ENCODE assay signal across 9 mouse cellular contexts in the genomic region with DNA sequence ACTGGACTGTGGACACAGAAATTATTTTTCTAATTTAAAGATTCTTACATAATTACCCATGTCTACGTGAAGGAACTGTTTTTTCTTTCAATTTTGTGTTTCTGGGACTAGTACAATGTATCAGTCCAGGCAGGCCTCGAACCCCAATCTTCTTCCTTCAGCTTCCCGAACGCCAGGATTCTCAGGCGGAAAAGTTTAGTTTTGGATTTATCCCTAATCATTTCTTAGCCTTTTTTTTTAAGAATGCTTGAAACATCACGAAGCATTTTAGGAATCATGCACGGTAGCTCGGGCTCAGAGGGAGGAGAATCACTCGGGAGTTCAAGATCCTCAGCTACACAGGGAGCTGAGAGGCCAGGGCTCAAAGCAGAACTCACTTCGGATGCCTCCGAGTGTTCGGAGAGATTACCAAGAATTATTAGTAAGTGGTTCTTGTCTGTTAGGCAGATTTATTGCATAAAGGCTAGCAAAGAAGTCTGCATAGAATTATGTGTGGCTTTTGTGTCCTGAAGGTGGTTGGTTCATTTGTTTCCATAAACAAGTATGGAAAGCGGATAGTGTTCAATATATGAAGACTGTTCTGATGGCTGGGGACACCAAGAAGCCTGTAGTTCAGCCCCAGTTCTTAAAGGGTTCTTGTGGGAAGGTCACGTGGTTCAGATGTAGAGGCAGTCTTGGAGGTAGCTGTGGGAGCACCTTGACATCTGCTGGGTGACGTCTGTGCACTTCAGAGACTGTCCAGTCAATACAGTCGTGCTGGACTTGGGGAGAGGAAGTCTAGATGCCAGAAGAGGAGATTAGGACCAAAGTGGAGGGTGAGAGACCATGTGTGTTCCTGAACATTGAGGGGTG. TPM values are rescaled to one million over a fixed set of nuclear protein-coding genes. Genes with fewer than 3 reads are reported as not detected.
A peak's percentile ranks its signal among the peaks of the same experiment; 100 is the strongest.
DNase-seq lines count a peak whose midpoint lies in the region; ATAC-seq and TF ChIP-seq lines count a peak whose summit lies in the region.
"Had no signal": no experiment of that assay in that cellular context is flagged by ENCODE, and none has a peak within 500 bp of the region (broad histone marks: within the 10 kb centered on the region; RNA-seq: fewer than 3 reads in every experiment).

No protein-coding gene starts in this region.

- no peak for TF ChIP-seq CTCF in midbrain, postnatal 0 days (IDR thresholded peaks at IDR 0.05)

- peak overlapping the region; percentile 47 for H3K9ac ChIP-seq in kidney, embryonic 15.5 days
- H3K9ac ChIP-seq in hindbrain, embryonic 15.5 days: peak overlapping the region; percentile 38
- no peak overlapping the region; the same call in 1 of the 2 replicates for H3K9ac ChIP-seq in midbrain, postnatal 0 days (replicated peaks; ENCODE audit: low read length, poor library complexity, severe bottlenecking)

- peak overlapping the region; percentile 78 for H3K27ac ChIP-seq in kidney, embryonic 15.5 days
- peak overlapping the region; percentile 57 for H3K27ac ChIP-seq in brown adipose tissue, adult 24 weeks (replicated peaks; ENCODE audit: low read depth, low read length)
- H3K27ac ChIP-seq in hindbrain, embryonic 15.5 days (replicated peaks): peak overlapping the region; percentile 67
- peak overlapping the region; percentile 12; the same call in 1 of the 2 replicates for H3K27ac ChIP-seq in midbrain, postnatal 0 days (ENCODE audit: low read depth, low read length)

- WGBS in kidney, embryonic 15.5 days: 43% methylated on average over 16 of the region's 16 CpGs
- WGBS in hindbrain, embryonic 15.5 days: 46% methylated on average over 16 of the region's 16 CpGs
- 44% methylated on average over 16 of the region's 16 CpGs for WGBS in midbrain, postnatal 0 days

- no peak for ATAC-seq in kidney, embryonic 15.5 days (replicated peaks; ENCODE audit: low FRiP score)
- ATAC-seq in hindbrain, embryonic 15.5 days (ENCODE audit: low FRiP score, low read depth): no peak
- ATAC-seq in midbrain, postnatal 0 days (ENCODE audit: low FRiP score): no peak

- no peaks in the 10 kb centered on the region for H3K27me3 ChIP-seq in kidney, embryonic 15.5 days
- no peaks in the 10 kb centered on the region for H3K27me3 ChIP-seq in hindbrain, embryonic 15.5 days
- no peaks in the 10 kb centered on the region for H3K27me3 ChIP-seq in midbrain, postnatal 0 days (ENCODE audit: insufficient read depth, low read length)

- H3K4me3 ChIP-seq in kidney, embryonic 15.5 days (replicated peaks): peak overlapping the region; percentile 48
- peak overlapping the region; percentile 52 for H3K4me3 ChIP-seq in brown adipose tissue, adult 24 weeks (ENCODE audit: insufficient read depth, low read depth, low read length)
- H3K4me3 ChIP-seq in hindbrain, embryonic 15.5 days: peak overlapping the region; percentile 39
- peak overlapping the region; percentile 32 for H3K4me3 ChIP-seq in midbrain, postnatal 0 days (ENCODE audit: low read depth, low read length)

- intact Hi-C loops in left cerebral cortex, postnatal 36 days (cut with DNase I): no loop called here

- H3K4me1 ChIP-seq in kidney, embryonic 15.5 days: peaks cover 18% of the 10 kb centered on the region
- no peaks in the 10 kb centered on the region for H3K4me1 ChIP-seq in brown adipose tissue, adult 24 weeks (ENCODE audit: control insufficient read depth, insufficient read depth, insufficient read length, low read length)
- H3K4me1 ChIP-seq in hindbrain, embryonic 15.5 days (replicated peaks): no peaks in the 10 kb centered on the region
- no peaks in the 10 kb centered on the region for H3K4me1 ChIP-seq in midbrain, postnatal 0 days (ENCODE audit: insufficient read depth, low read length)

- H3K36me3 ChIP-seq in kidney, embryonic 15.5 days: no peaks in the 10 kb centered on the region
- H3K36me3 ChIP-seq in hindbrain, embryonic 15.5 days: no peaks in the 10 kb centered on the region
- H3K36me3 ChIP-seq in midbrain, postnatal 0 days (ENCODE audit: insufficient read depth, low read length): no peaks in the 10 kb centered on the region

- no peaks in the 10 kb centered on the region for H3K9me3 ChIP-seq in kidney, embryonic 15.5 days (replicated peaks)
- no peaks in the 10 kb centered on the region for H3K9me3 ChIP-seq in hindbrain, embryonic 15.5 days
- no peaks in the 10 kb centered on the region for H3K9me3 ChIP-seq in midbrain, postnatal 0 days (ENCODE audit: low read length)

- peak overlapping the region; percentile 53 for H3K4me2 ChIP-seq in kidney, embryonic 15.5 days
- peak overlapping the region; percentile 51 for H3K4me2 ChIP-seq in hindbrain, embryonic 15.5 days
- peak overlapping the region; percentile 43 for H3K4me2 ChIP-seq in midbrain, postnatal 0 days (ENCODE audit: low read depth, low read length, poor library complexity, severe bottlenecking)

- DNase-seq in kidney, adult 9 months: no peak
- DNase-seq in midbrain, postnatal 0 days (ENCODE audit: low spot score): no peak
- no peak for DNase-seq in left cerebral cortex, postnatal 36 days (ENCODE audit: low spot score in 2 of 2)
- DNase-seq in left cerebral cortex, adult 11 months (ENCODE audit: low spot score): no peak
- no peak for DNase-seq in right cerebral cortex, adult 18-20 months

RNA-seq across cellular contexts. Expression of a gene that starts 9.7 kb away (rescaled TPM):
- 15.3 and 19.2 TPM in 2 replicates for polyA plus RNA-seq in kidney, embryonic 15.5 days (2015; fragmentation: Nextera tagmentation; extraction: Ambion mirVana)
- 91.8 and 116 TPM in 2 replicates for polyA plus RNA-seq in brown adipose tissue, adult 24 weeks (2012; ENCODE audit: insufficient read depth, insufficient read length, missing spikeins)
- polyA plus RNA-seq in hindbrain, embryonic 15.5 days (2015; fragmentation: Nextera tagmentation; extraction: Ambion mirVana): 17.9 and 20.7 TPM in 2 replicates
- 13.3 and 16.2 TPM in 2 replicates for total RNA-seq in midbrain, postnatal 0 days (2014; rRNA removed)
- 17.1 and 19.7 TPM in 2 replicates for polyA plus RNA-seq in midbrain, postnatal 0 days (2015; fragmentation: Nextera tagmentation; extraction: Ambion mirVana)
- 10 to 100 TPM; 13.2 to 17.7 TPM for total RNA-seq in left cerebral cortex, postnatal 36 days (2021)

RNA-seq across cellular contexts. Expression of a gene that starts 11.7 kb away (rescaled TPM):
- polyA plus RNA-seq in kidney, embryonic 15.5 days (2015; fragmentation: Nextera tagmentation; extraction: Ambion mirVana): 0.26 TPM in 1 of 2 replicates, not detected in the other
- not detected in 2 replicates for polyA plus RNA-seq in brown adipose tissue, adult 24 weeks (2012; ENCODE audit: insufficient read depth, insufficient read length, missing spikeins)
- 1.1 and 1.3 TPM in 2 replicates for polyA plus RNA-seq in hindbrain, embryonic 15.5 days (2015; fragmentation: Nextera tagmentation; extraction: Ambion mirVana)
- not detected in 2 replicates for total RNA-seq in midbrain, postnatal 0 days (2014; rRNA removed)
- polyA plus RNA-seq in midbrain, postnatal 0 days (2015; fragmentation: Nextera tagmentation; extraction: Ambion mirVana): 1.1 and 1.3 TPM in 2 replicates
- not detected for total RNA-seq in left cerebral cortex, postnatal 36 days (2021)
- total RNA-seq: adrenal gland, postnatal 36 days had no signal

RNA-seq across cellular contexts. Expression of a gene that starts 43.6 kb away (rescaled TPM):
- 17.5 and 18.5 TPM in 2 replicates for polyA plus RNA-seq in kidney, embryonic 15.5 days (2015; fragmentation: Nextera tagmentation; extraction: Ambion mirVana)
- 6.9 and 7.6 TPM in 2 replicates for polyA plus RNA-seq in brown adipose tissue, adult 24 weeks (2012; ENCODE audit: insufficient read depth, insufficient read length, missing spikeins)
- polyA plus RNA-seq in hindbrain, embryonic 15.5 days (2015; fragmentation: Nextera tagmentation; extraction: Ambion mirVana): 14.0 and 14.3 TPM in 2 replicates
- 16.3 and 24.0 TPM in 2 replicates for total RNA-seq in midbrain, postnatal 0 days (2014; rRNA removed)
- 13.5 and 14.8 TPM in 2 replicates for polyA plus RNA-seq in midbrain, postnatal 0 days (2015; fragmentation: Nextera tagmentation; extraction: Ambion mirVana)
- total RNA-seq in left cerebral cortex, postnatal 36 days (2021): 1 to 10 TPM; 7.0 to 7.9 TPM

Comparison
In these comparisons a context has a peak if more than half of its experiments do, and no peak if none do; other contexts are left out.
1. H3K27ac ChIP-seq: peak in every context shown above with its lines; median percentile 78 in kidney, embryonic 15.5 days; 67 in hindbrain, embryonic 15.5 days; 57 in brown adipose tissue, adult 24 weeks; 12 in midbrain, postnatal 0 days.